Mouse (Mus musculus): ENCODE results near the gene Trpc4.
A peak's percentile ranks its signal among the peaks of the same experiment; 100 is the strongest.

Gene Trpc4

DNA sequence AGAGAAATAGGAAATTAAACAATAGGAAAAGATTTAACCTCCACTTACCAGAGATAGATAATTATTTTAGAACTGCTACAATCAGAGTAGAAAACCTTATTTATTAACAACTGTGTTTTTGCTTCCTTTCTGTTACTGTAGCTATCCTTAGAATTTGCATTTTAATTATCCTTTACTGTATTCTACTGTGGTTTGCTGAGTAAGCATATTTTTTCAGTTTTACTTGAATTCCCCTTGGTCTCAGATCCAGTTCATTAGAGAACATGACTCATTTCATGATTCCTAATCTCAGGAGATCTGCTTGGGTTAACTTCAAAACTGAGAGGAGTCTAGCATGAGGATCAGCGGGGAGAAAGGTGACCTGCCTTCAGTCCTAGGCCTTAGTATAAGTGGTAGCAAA is 111.1 kb downstream of the Trpc4 start:
- no peak for DNase-seq (ENCODE audit: low spot score in 2 of 2)

GRCm38 (mm10) chr3:54269180-54269579 is 113.3 kb downstream of the Trpc4 start:
- DNase-seq (ENCODE audit: low spot score in 2 of 2): peak; percentile 27 to 49

DNA sequence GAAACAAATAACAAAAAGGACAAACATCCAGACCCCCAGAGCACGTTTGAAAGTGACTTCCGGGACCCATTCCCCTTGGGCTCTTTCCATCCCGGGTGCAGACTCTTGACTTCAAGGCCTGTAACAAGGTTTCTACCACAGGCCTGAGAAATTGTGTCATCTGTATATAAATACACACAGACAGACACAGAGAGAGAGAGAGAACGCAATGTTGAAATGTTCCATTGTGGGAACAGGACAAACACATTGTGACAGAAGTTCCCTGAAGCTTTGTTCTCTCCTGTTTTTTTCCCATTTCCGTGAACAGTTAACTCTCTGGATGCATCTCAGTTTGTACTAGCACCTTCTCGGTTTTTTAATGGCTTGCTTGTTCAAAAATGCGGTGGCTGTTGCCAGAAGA is 118.8 kb downstream of the Trpc4 start:
- DNase-seq (ENCODE audit: low spot score in 2 of 2): no peak

GRCm38 (mm10) chr3:54289731-54290130 is 133.9 kb downstream of the Trpc4 start:
- no peak for DNase-seq (ENCODE audit: low spot score in 2 of 2)

GRCm38 (mm10) chr3:54310604-54311003 is 154.8 kb downstream of the Trpc4 start:
- no peak for DNase-seq (ENCODE audit: low spot score in 2 of 2)

DNA sequence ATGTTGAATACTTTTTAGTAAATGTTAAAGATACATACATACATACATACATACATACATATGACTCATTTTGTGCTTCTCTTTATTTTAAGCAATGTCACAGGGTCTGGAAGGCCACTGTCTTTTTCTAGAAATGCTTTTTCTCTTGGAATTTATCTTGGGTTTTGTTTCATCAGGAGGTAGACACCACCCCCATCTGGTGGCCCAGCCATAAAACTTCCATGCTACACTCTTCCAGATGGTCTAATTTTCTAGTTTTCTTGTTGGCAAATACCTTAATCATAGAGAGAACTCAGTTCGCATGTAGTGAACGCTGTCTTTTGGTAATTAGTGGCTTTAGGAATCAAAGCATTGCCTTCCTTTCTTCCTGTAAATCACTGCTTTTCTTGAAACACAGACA is 158.2 kb downstream of the Trpc4 start:
- no peak for DNase-seq (ENCODE audit: low spot score in 2 of 2)

DNA sequence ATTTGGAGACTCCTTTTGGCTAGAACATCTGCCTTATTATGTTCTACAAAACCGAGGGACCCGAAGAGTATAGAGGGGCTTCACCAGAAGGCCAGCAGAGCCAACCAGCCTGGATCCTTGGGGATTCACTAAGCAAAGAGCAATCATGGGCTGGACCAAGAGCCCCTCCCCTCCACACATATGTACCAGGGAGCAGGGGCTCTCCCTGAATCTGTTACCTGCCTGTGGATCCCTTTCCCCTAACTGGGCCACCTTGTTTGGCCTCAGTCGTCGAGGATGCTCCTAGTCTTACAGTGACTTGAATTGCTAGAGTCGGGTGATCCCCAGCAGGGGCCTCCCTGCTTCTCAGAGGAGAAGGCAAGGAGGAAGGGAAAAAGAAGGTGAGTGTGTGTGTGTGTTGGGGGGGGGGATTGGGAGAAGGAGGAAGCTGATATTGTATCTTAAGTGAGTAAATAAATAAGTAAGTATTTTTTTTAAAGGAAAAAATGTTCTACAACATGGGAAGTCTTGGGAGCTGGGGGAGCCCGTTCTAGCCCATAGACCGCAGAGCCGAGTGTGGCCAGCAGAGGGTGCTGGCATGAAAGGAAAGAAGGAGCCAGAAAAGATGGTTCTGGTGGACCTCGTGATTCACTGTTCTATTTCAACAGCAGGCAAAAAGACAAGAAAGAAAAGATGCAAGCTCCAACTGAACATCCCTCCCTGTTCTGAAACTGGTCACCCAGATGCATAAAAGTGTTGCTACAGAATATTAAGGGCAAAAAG is 197.2 kb downstream of the Trpc4 start:
- DNase-seq (ENCODE audit: low spot score in 2 of 2): peak; percentile 32 to 64

- DNase-seq (ENCODE audit: low spot score in 2 of 2): peak in 1 of 2 experiments; percentile 7
These were observed 201.7 kb downstream of the Trpc4 start for GRCm38 (mm10) chr3:54357561-54357960.

GRCm38 (mm10) chr3:54358463-54359189 is 202.8 kb downstream of the Trpc4 start:
- DNase-seq (ENCODE audit: low spot score in 2 of 2): no peak

DNA sequence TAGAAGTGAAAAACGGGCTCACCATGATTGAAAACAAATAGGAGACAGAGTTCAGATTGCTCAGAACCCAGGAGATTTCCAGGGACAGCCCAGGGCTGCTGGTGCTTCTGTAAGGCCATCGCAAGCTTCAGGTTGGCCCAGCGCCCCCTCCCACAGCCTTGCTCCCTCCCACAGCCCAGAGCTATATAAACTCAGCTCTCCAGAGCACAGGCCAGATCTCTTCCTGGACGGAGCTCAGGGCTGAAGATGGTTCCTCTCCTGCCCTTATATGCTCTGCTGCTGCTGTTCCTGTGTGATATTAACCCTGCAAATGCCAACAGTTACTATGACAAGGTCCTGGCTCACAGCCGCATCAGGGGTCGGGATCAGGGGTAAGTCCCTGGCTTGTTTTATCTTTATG is 205.1 kb downstream of the Trpc4 start, which contains the start of gene Postn:
Gene Postn (plus strand): TSS at position 213 of the 400 bp plus-strand sequence.
- no peak for DNase-seq (ENCODE audit: low spot score in 2 of 2)

DNA sequence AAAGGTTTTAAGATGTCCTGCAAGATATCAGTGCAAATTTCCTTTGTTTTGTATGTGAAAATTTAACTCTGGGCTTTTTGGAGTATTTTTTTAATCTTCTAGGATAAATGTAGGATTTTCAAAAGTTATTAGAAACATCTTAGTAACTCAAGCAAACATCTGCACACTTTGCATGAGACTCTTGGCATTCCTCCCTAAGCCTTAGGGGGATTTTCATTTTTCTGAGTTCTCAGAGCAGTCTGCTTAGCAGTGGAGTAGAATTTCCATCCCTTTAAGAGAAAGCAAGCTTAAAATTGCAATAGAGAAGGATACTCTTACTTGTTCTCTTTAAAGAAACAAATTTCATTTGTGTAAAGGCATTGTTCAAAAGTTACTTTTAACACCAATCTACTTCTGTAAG is 205.8 kb downstream of the Trpc4 start:
- no peak for DNase-seq (ENCODE audit: low spot score in 2 of 2)

All from frontal cortex, postnatal 10 days (tissue).